9 mouse cellular contexts compared by ENCODE assay signal in genomic region chr4:152385644-152386043, GRCm38 (mm10). TPM values are rescaled to one million over a fixed set of nuclear protein-coding genes. Genes with fewer than 3 reads are reported as not detected.
A peak's percentile ranks its signal among the peaks of the same experiment; 100 is the strongest.
DNase-seq lines count a peak whose midpoint lies in the region.
"Had no signal": no experiment of that assay in that cellular context is flagged by ENCODE, and none has a peak within 500 bp of the region (broad histone marks: within the 10 kb centered on the region; RNA-seq: fewer than 3 reads in every experiment).

No protein-coding gene starts in this region.

- H3K4me1 ChIP-seq in midbrain, embryonic 10.5 days = no peaks in the 10 kb centered on the region
- H3K4me1 ChIP-seq: embryonic facial prominence, embryonic 13.5 days had no signal

- H3K4me3 ChIP-seq in midbrain, embryonic 10.5 days = no peak overlapping the region
- H3K4me3 ChIP-seq: embryonic facial prominence, embryonic 13.5 days had no signal

- intact Hi-C loops in left cerebral cortex, postnatal 14 days (cut with DNase I) = no loop called here

- H3K36me3 ChIP-seq in midbrain, embryonic 10.5 days = no peaks in the 10 kb centered on the region
- H3K36me3 ChIP-seq: embryonic facial prominence, embryonic 13.5 days had no signal

- no peaks in the 10 kb centered on the region for H3K27me3 ChIP-seq in midbrain, embryonic 10.5 days (ENCODE audit: low read depth, poor library complexity, severe bottlenecking)
- H3K27me3 ChIP-seq: embryonic facial prominence, embryonic 13.5 days had no signal

- H3K9me3 ChIP-seq in midbrain, embryonic 10.5 days (replicated peaks) = no peaks in the 10 kb centered on the region
- H3K9me3 ChIP-seq: embryonic facial prominence, embryonic 13.5 days had no signal

- DNase-seq in adrenal gland, adult 2 months = peak; percentile 19
- no peak for DNase-seq in adrenal gland, adult 8-10 months
- DNase-seq in left cerebral cortex, postnatal 14 days (ENCODE audit: low spot score in 2 of 2) = peak; percentile 46 to 63
- no peak for DNase-seq in left cerebral cortex, adult 11 months (ENCODE audit: low spot score)
- peak; percentile 26 to 40 for DNase-seq in adrenal gland, postnatal 36 days
- DNase-seq in natural killer cell, adult 2 months (ENCODE audit: low spot score in 2 of 2) = peak; percentile 28 to 49
- no peak for DNase-seq in midbrain, embryonic 10.5 days (ENCODE audit: low spot score)
- no peak for DNase-seq in frontal cortex, postnatal 36 days (ENCODE audit: low spot score in 2 of 2)

- H3K27ac ChIP-seq in midbrain, embryonic 10.5 days (replicated peaks) = no peak overlapping the region
- H3K27ac ChIP-seq: embryonic facial prominence, embryonic 13.5 days had no signal

- 64% methylated on average over 16 of the region's 16 CpGs for WGBS in midbrain, embryonic 10.5 days

RNA-seq across cellular contexts. Expression of gene Chd5, which starts 47.2 kb away (rescaled TPM):
- 1 to 10 TPM; 5.0 to 7.9 TPM for total RNA-seq in adrenal gland, adult 2 months (2021)
- 3.0 and 3.5 TPM in 2 replicates for polyA plus RNA-seq in adrenal gland, adult 2 months (2012; rRNA removed)
- 10 to 100 TPM in 2 of 4 experiments, 1 to 10 TPM in 2; 7.0 to 16.9 (median 12.3) TPM for total RNA-seq in adrenal gland, adult 8-10 months (2022)
- total RNA-seq in left cerebral cortex, postnatal 14 days (2021) = 100 to 1,000 TPM; 160 to 177 TPM
- total RNA-seq in adrenal gland, postnatal 36 days (2021) = 1 to 10 TPM; 5.0 to 5.4 TPM
- polyA plus RNA-seq in midbrain, embryonic 10.5 days (2016; fragmentation: Nextera tagmentation; extraction: Ambion mirVana) = 0.07 and 0.12 TPM in 2 replicates

Comparison
In these comparisons a context has a peak if more than half of its experiments do, and no peak if none do; other contexts are left out.
1. DNase-seq: peak in adrenal gland, adult 2 months (single experiment), left cerebral cortex, postnatal 14 days (2 of 2), adrenal gland, postnatal 36 days (2 of 2) and natural killer cell, adult 2 months (2 of 2); none in adrenal gland, adult 8-10 months (single experiment), left cerebral cortex, adult 11 months (single experiment), midbrain, embryonic 10.5 days (single experiment) and frontal cortex, postnatal 36 days (0 of 2).
2. RNA of gene Chd5, which starts 47.2 kb away (total RNA-seq): 160 to 177 TPM in left cerebral cortex, postnatal 14 days; 7.0 to 16.9 TPM in adrenal gland, adult 8-10 months, 5.0 to 7.9 TPM in adrenal gland, adult 2 months and 5.0 to 5.4 TPM in adrenal gland, postnatal 36 days; every median in the first group is over 4 times any median in the second.